Mouse (Mus musculus): Measurements from ENCODE around the gene Lrrc8d. TPM values are rescaled to one million over a fixed set of nuclear protein-coding genes. Genes with fewer than 3 reads are reported as not detected.

Gene Lrrc8d
- polyA plus RNA-seq, 1 experiment from 2014 or later: 22.2 TPM

DNA sequence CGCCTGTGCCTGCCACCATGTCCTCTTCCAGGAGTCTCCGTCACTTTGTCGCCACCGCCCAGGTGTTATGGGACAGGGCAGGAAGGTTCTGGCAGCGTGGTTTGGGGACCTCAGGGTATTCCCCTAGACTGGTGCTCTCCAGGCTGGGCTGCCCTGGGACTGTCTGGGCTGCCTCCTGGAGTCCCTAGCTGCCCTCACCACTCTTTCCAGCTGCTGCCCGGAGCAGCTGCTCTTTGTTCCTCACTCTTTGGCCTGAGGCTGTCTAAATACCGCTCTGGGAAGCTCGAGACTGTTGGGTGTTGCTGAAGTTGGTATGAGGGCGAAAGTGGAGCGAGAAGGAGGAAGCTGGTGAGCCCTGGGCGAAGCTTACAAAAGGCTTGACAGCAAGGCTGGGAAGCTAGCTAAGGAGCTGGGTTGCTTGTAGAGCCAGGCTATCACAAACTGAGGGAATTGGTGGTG, 32.7 kb downstream of the Lrrc8d start:
- WGBS: 28% methylated on average over 11 of the region's 11 CpGs
- H3K36me3 ChIP-seq (replicated peaks): peaks cover 56% of the 10 kb centered on the region
- peak overlapping the region; percentile 77 for H3K27ac ChIP-seq (replicated peaks)
- H3K27me3 ChIP-seq (replicated peaks; ENCODE audit: low read depth, poor library complexity, severe bottlenecking): peaks cover 17% of the 10 kb centered on the region; the same call in 1 of the 2 replicates
- peak; percentile 47 for DNase-seq (ENCODE audit: low spot score)
- H3K9me3 ChIP-seq: 0 out of 2 replicates have a peak, but pooled peaks cover 5% of the 10 kb centered on the region
- peaks cover 29% of the 10 kb centered on the region for H3K4me1 ChIP-seq
- H3K4me3 ChIP-seq: peak overlapping the region; percentile 64

DNA sequence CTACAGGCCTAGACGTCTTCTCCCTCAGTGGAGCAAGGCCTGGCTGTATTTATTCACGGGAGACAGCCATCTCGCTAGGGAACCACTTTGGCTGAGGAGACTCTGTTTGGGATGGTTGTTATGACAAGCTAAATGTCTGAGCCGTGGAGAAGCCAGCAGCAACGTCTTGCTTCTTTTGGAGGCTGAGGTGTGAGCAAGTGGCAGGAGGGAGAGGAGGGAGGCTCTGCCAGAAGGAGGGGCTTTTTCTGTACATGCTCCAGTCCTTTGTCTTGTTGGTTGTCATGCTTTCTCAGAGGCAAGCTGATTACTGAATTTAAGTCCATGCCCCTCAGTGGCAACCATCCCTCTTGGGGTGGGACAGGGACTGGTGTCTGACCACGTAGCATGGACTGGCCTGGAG, 33.5 kb downstream of the Lrrc8d start:
- Histone ChIP-seq H3K27ac (replicated peaks) (no peak overlapping the region), H3K27me3 (replicated peaks; ENCODE audit: low read depth, poor library complexity, severe bottlenecking) (peaks cover 17% of the 10 kb centered on the region; the same call in 1 of the 2 replicates), H3K36me3 (replicated peaks) (peaks cover 61% of the 10 kb centered on the region), H3K4me3 (no peak overlapping the region), H3K9me3 (0 out of 2 replicates have a peak, but pooled peaks cover 5% of the 10 kb centered on the region), H3K4me1 (peaks cover 29% of the 10 kb centered on the region)
- DNase-seq (ENCODE audit: low spot score): no peak
- WGBS: 76% methylated on average over 6 of the region's 6 CpGs

DNA sequence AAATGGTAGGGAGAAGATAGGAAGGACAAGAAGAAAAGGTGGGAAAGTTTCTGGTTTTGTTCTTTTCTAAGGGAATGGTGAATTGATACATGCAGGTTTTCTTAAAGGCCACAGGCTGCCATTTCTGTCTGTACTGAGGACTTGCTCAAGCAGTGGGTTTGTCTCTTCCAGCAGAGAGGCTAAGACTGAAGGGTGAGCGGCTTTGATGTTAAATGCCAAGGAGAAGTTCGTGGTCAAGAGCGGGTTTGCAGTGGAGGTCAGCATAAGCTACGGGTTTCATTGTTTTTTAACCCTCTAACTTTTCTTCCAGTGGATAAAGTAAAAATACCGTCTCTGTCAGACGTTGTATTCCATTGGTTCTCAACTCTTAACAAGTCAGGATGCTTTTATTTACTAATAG, 36.6 kb downstream of the Lrrc8d start:
- Histone ChIP-seq H3K27me3 (replicated peaks; ENCODE audit: low read depth, poor library complexity, severe bottlenecking) (0 out of 2 replicates have a peak, but pooled peaks cover 8% of the 10 kb centered on the region), H3K4me3 (no peak overlapping the region), H3K27ac (replicated peaks) (no peak overlapping the region), H3K9me3 (no peaks in the 10 kb centered on the region), H3K4me1 (peaks cover 22% of the 10 kb centered on the region), H3K36me3 (replicated peaks) (peaks cover 60% of the 10 kb centered on the region)
- DNase-seq (ENCODE audit: low spot score): no peak
- WGBS: 92% methylated on average over 6 of the region's 6 CpGs

DNA sequence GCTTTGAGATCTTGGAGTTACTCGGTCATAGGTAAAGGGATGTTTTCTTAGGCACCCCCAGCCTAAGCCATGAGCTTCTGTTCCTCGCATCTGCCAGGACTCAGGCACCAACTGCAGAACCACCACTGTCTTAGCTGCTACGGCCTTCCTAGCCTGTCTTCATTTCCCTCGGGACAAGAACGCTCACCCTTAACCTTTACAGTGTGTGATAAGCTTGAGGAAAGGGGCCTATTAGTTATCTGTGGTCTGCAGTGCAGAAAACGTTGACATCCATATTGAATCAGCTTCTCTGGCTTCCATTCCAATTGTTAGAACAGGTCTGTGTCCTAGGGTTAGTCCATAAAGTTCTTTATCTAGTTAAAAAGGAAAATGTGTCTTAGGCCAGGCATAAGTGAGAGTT, 37.4 kb downstream of the Lrrc8d start:
- 0 out of 2 replicates have a peak, but pooled peaks cover 8% of the 10 kb centered on the region for H3K27me3 ChIP-seq (replicated peaks; ENCODE audit: low read depth, poor library complexity, severe bottlenecking)
- peaks cover 64% of the 10 kb centered on the region for H3K36me3 ChIP-seq (replicated peaks)
- H3K4me3 ChIP-seq: no peak overlapping the region
- WGBS: 77% methylated on average over 6 of the region's 6 CpGs
- H3K4me1 ChIP-seq: peaks cover 14% of the 10 kb centered on the region
- DNase-seq (ENCODE audit: low spot score): no peak
- no peak overlapping the region for H3K27ac ChIP-seq (replicated peaks)
- no peaks in the 10 kb centered on the region for H3K9me3 ChIP-seq

DNA sequence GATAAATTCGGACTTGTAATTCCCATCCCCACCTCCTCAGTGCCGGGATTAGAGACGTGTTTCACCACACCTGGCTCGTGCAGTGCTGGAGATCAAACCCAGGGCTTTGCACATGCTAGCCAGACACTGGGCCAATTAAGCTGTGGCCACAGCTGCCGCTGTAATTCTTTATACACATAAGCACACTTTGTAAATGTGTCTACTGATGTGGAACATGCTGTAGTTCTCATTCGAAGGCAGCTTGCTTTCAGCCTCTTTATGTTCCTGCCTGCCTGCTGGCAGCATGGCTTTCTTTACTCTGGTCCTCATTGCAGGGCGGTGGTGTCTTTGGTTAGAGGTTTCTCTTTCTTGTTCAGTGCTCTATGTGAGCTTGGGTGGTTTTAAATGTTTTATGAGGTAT, 40.7 kb downstream of the Lrrc8d start:
- whole genome bisulfite sequencing: 69% methylated on average over 7 of the region's 7 CpGs
- Histone ChIP-seq H3K27me3 (replicated peaks; ENCODE audit: low read depth, poor library complexity, severe bottlenecking) (no peaks in the 10 kb centered on the region), H3K36me3 (replicated peaks) (peaks cover 56% of the 10 kb centered on the region), H3K4me3 (no peak overlapping the region), H3K27ac (replicated peaks) (no peak overlapping the region), H3K9me3 (no peaks in the 10 kb centered on the region), H3K4me1 (peaks cover 20% of the 10 kb centered on the region)
- no peak for DNase-seq (ENCODE audit: low spot score)

DNA sequence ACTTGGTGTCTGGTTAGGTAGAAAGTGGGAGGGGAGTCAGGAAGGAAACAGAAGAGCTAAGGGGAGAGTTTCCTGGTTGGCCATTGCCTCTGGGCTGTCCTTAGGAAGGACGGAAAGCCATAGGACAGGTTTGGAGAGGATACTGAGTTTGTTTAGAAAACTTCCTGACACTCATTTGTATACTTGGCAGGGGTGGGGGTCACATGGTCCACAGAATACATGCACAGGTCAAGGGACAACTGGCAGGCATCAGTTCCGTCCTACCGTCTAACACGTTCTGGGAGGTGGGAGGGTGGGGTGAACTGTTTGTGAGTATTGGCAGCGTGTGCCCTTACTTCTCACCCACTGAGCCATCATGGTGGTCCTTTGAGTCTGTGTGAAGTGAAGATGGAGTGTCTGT, 42.9 kb downstream of the Lrrc8d start:
- Histone ChIP-seq H3K27me3 (replicated peaks; ENCODE audit: low read depth, poor library complexity, severe bottlenecking) (no peaks in the 10 kb centered on the region), H3K9me3 (no peaks in the 10 kb centered on the region), H3K27ac (replicated peaks) (no peak overlapping the region), H3K36me3 (replicated peaks) (peaks cover 59% of the 10 kb centered on the region), H3K4me3 (no peak overlapping the region), H3K4me1 (peaks cover 23% of the 10 kb centered on the region)
- 85% methylated on average over 5 of the region's 5 CpGs for WGBS
- no peak for DNase-seq (ENCODE audit: low spot score)

DNA sequence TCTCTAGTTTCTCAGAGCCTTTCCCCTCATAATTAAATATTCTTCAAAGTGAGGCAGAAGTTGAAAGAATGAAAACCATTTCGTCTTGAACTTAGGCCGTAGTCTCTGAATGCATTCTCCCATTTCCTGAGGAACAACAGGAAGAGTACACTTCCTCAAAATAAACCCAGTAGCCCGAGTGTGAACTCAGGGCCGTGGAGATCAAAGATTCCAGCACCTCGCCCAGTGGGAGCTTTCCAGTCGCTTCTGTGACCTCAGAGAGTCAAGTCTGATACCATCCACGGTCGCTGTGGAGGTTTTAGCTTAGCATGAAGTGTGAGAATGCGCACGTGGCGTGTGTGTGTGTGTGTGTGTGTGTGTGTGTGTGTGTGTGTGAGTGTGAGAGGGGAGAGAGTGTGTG, 45.6 kb downstream of the Lrrc8d start:
- H3K9me3 ChIP-seq: no peaks in the 10 kb centered on the region
- peaks cover 22% of the 10 kb centered on the region for H3K4me1 ChIP-seq
- no peaks in the 10 kb centered on the region for H3K27me3 ChIP-seq (replicated peaks; ENCODE audit: low read depth, poor library complexity, severe bottlenecking)
- 71% methylated on average over 11 of the region's 11 CpGs for WGBS
- DNase-seq (ENCODE audit: low spot score): no peak
- no peak overlapping the region for H3K4me3 ChIP-seq
- no peak overlapping the region for H3K27ac ChIP-seq (replicated peaks)
- peaks cover 56% of the 10 kb centered on the region for H3K36me3 ChIP-seq (replicated peaks)

DNA sequence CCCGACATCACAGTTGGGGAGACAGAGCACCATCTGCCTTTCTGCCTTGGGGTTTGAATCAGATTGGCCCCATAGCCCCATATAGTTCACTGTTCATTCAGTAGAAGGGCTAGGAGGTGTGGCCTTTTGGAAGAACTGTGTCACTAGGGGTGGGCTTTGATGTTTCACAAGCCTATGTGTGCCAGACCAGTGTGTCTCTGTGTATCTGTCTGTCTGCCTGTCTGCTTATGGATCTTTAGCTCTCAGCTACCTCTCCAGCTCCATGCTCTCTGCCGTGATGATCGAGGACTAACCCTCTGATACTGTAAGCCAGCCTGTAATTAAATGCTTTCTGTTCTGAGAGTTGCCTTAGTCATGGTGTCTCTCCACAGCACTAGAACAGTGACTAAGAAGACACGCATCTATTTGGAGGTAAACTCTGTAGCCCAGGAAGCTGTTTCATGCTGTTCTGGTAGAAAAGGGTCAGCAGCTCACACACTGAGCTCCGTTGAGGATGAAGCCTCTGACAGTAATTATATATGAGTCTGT, 46.2 kb downstream of the Lrrc8d start:
- DNase-seq (ENCODE audit: low spot score): no peak
- 90% methylated on average over 5 of the region's 5 CpGs for WGBS
- no peaks in the 10 kb centered on the region for H3K27me3 ChIP-seq (replicated peaks; ENCODE audit: low read depth, poor library complexity, severe bottlenecking)
- no peak overlapping the region for H3K4me3 ChIP-seq
- peaks cover 18% of the 10 kb centered on the region for H3K4me1 ChIP-seq
- H3K9me3 ChIP-seq: no peaks in the 10 kb centered on the region
- H3K27ac ChIP-seq (replicated peaks): no peak overlapping the region
- H3K36me3 ChIP-seq (replicated peaks): peaks cover 55% of the 10 kb centered on the region

DNA sequence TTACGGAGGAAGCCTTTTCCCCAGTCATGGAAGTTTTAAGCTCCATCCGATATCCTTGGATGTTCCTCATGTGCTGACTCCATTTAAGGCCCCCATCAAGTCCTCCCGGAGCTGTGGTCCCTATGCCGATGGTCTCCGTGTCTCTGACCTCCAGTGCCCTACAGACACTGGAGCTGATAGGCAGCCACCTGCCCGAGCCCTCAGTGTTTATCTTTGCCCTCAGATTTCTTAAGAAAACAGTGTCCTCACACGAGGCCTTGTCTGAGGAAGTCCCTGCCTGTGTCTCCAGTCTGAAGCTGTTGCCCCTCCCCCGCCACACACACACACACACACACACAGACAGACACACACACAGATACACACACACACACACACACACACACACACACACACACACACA, 55.0 kb downstream of the Lrrc8d start:
- peak overlapping the region; percentile 77 for H3K27ac ChIP-seq (replicated peaks)
- no peaks in the 10 kb centered on the region for H3K9me3 ChIP-seq
- WGBS: 42% methylated on average over 8 of the region's 8 CpGs
- peaks cover 42% of the 10 kb centered on the region for H3K4me1 ChIP-seq
- H3K4me3 ChIP-seq: no peak overlapping the region
- peaks cover 17% of the 10 kb centered on the region for H3K36me3 ChIP-seq (replicated peaks)
- H3K27me3 ChIP-seq (replicated peaks; ENCODE audit: low read depth, poor library complexity, severe bottlenecking): no peaks in the 10 kb centered on the region
- DNase-seq (ENCODE audit: low spot score): peak; percentile 44

DNA sequence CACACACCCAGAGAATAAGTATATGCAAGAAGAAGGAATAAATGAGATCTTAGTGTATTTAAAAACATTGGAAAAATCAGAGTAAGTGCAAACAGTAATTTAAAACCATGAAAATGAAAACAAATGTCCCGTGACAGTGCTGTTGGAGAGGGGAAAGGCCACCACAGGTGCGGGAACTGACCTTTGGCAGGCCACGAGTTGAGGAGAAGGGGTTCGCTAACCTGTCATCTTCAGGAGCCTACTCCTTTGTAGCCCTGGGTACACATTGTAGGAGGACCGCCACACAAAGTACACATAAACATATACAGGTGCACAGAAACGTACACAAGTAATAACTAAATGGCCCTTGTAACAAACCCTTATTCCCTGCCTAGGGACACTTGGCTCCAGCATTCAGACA, 55.7 kb downstream of the Lrrc8d start:
- Histone ChIP-seq H3K9me3 (no peaks in the 10 kb centered on the region), H3K27me3 (replicated peaks; ENCODE audit: low read depth, poor library complexity, severe bottlenecking) (no peaks in the 10 kb centered on the region), H3K4me1 (peaks cover 42% of the 10 kb centered on the region), H3K27ac (replicated peaks) (0 out of 2 replicates have a peak overlapping the region, but pooled peaks have one; percentile 77), H3K36me3 (replicated peaks) (peaks cover 19% of the 10 kb centered on the region), H3K4me3 (no peak overlapping the region)
- 72% methylated on average over 6 of the region's 6 CpGs for WGBS
- no peak for DNase-seq (ENCODE audit: low spot score)

DNA sequence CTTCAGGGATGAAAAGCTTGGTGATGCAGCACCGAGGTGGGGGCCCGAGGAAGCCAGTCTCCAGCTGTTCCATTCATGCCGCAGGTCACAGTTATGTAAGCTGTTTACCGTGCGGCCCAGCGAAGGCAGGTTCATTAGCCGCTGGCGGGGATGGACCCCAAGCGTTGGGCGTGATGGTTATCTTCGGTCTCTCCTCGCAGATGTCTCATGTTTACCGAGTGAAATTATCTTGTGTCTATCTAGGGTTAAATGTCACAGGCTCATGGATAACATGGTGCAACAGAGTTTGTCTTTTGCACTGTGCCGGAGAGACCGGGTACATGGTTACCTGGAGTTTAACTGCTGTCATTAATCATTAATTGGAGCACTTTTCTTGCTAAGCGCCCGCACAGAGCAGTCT, 58.2 kb downstream of the Lrrc8d start:
- Histone ChIP-seq H3K4me1 (peaks cover 59% of the 10 kb centered on the region), H3K9me3 (no peaks in the 10 kb centered on the region), H3K27me3 (replicated peaks; ENCODE audit: low read depth, poor library complexity, severe bottlenecking) (no peaks in the 10 kb centered on the region), H3K4me3 (no peak overlapping the region), H3K36me3 (replicated peaks) (peaks cover 15% of the 10 kb centered on the region), H3K27ac (replicated peaks) (no peak overlapping the region)
- DNase-seq (ENCODE audit: low spot score): no peak
- WGBS: 87% methylated on average over 17 of the region's 17 CpGs

DNA sequence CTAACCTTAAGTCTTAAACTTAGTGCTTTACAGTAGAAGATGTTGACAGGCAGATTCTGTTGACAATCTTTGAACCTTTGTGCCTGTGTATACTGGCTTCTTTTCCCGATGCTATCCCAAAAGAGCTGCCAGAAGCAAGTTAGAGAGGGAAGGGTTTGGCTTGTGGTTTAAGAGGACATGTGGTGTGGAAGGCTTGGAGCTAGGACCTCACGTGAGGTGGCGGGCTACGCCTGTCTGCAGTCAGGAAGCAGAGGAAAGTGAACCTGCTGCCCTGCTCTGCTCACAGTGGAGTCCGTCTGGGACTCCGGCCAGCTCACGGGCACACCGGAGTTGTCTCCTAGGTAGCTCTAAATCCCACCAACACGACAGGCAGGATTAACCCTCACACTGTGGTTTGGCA, 59.1 kb downstream of the Lrrc8d start:
- H3K4me3 ChIP-seq: no peak overlapping the region
- H3K4me1 ChIP-seq: peaks cover 58% of the 10 kb centered on the region
- WGBS: 93% methylated on average over 9 of the region's 9 CpGs
- no peak overlapping the region for H3K27ac ChIP-seq (replicated peaks)
- peaks cover 15% of the 10 kb centered on the region for H3K36me3 ChIP-seq (replicated peaks)
- H3K9me3 ChIP-seq: no peaks in the 10 kb centered on the region
- H3K27me3 ChIP-seq (replicated peaks; ENCODE audit: low read depth, poor library complexity, severe bottlenecking): no peaks in the 10 kb centered on the region
- no peak for DNase-seq (ENCODE audit: low spot score)

DNA sequence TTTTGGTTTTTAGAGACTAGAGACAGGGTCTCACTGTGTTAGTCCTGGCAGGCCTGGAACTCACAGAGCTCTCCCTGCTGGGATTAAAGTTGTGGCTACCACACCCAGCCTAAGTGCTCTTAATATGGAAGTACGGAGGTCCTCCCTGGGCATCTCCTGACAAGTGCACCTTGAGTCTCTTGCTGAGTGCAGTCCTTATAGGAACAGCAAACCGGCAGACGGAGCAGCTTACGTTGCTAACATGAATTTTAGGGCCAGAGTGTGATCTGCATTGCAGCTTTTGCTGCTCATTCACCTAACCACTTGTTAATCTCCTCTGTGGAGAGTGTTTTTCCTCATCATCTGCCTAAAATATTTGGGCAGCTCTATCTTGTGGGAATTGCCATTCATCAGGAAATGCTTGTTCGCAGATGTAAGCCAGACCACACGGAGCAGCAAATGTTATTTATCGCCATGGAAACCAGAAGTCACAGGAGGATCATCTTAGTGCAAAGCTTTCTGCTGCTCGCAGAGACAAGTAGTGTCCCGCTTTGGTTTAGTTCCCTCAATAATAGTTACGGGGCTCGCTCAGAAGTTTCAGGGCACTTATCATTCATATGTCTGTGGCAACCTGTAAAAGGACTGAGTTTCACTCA, 62.2 kb downstream of the Lrrc8d start:
- peaks cover 28% of the 10 kb centered on the region for H3K36me3 ChIP-seq (replicated peaks)
- 49% methylated on average over 11 of the region's 11 CpGs for WGBS

More for the DNA sequence above, 62.2 kb downstream of the Lrrc8d start:
- no peaks in the 10 kb centered on the region for H3K27me3 ChIP-seq (replicated peaks; ENCODE audit: low read depth, poor library complexity, severe bottlenecking)
- peaks cover 43% of the 10 kb centered on the region for H3K4me1 ChIP-seq
- no peak overlapping the region for H3K4me3 ChIP-seq
- H3K27ac ChIP-seq (replicated peaks): peak overlapping the region; percentile 16; the same call in 1 of the 2 replicates
- no peaks in the 10 kb centered on the region for H3K9me3 ChIP-seq
- DNase-seq (ENCODE audit: low spot score): peak; percentile 53
